Mouse (Mus musculus) small intestine, adult 2 months (tissue): Measurements from ENCODE around the gene Nmnat3.

ENCODE experiments used
- CTCF ChIP-seq: fragments of 200-500 bp; IDR thresholded peaks from 2 replicates; pipeline ENCODE4 v1.5.1; 2012; ENCODE audit warnings: low read depth, mild to moderate bottlenecking, control low read depth, inconsistent platforms, low read length, moderate library complexity, mixed read lengths; ENCODE audit not compliant: insufficient replicate concordance, insufficient read length; ENCODE audit errors: extremely low read depth
- POLR2A ChIP-seq: fragments of 200-500 bp; IDR thresholded peaks from 2 replicates; pipeline ENCODE4 v1.6.1; 2012; ENCODE audit warnings: low read depth, mild to moderate bottlenecking, control low read depth, inconsistent platforms, low read length, moderate library complexity

DNA sequence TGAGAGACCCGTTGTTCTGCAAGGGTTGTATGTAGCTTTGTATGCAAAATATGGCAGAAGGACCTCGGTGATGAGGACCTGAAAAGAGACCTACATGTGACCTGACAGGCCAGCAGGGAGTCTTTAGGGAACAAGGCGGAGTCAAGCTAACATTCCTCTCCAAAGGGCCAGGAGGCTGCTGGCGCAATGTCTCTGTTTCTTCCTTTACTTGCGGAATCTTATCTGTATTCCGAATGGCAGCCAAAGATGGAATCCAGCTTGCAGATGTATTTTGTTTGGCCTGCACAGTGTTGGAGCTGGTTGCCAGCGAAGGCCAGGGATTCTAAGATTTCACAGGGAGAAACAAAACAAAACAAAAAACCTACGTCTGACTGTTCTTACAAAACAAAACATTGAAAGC lies 141.5 kb downstream of the Nmnat3 start:
- TF ChIP-seq CTCF (no peak), POLR2A (no peak)
